ENCODE assay signal across 35 mouse cellular contexts in genomic region chrX:165344611-165345010, GRCm38 (mm10). TPM values are rescaled to one million over a fixed set of nuclear protein-coding genes. Genes with fewer than 3 reads are reported as not detected.
"Had no signal": no experiment of that assay in that cellular context is flagged by ENCODE, and none has a peak within 500 bp of the region (broad histone marks: within the 10 kb centered on the region; RNA-seq: fewer than 3 reads in every experiment).

No protein-coding gene starts in this region.

- H3K4me3 ChIP-seq: heart, adult 2 months; hindbrain, embryonic 10.5 days; hindbrain, embryonic 13.5 days; hindbrain, embryonic 15.5 days; intestine, embryonic 15.5 days; layer of hippocampus, adult 2 months; left cerebral cortex, adult 2 months; limb, embryonic 10.5 days; limb, embryonic 12.5 days; liver, embryonic 13.5 days; liver, embryonic 15.5 days had no signal

- H3K9ac ChIP-seq: hindbrain, embryonic 13.5 days; hindbrain, embryonic 15.5 days; intestine, embryonic 15.5 days; limb, embryonic 12.5 days; liver, embryonic 13.5 days; liver, embryonic 15.5 days; liver, postnatal 0 days had no signal

- ATAC-seq: inflammation-experienced regulatory T-cells, adult 6 months; intestine, embryonic 15.5 days; intestine, postnatal 0 days; liver, postnatal 0 days had no signal

- H3K36me3 ChIP-seq: hindbrain, embryonic 10.5 days; hindbrain, embryonic 13.5 days; hindbrain, embryonic 15.5 days; intestine, embryonic 15.5 days; limb, embryonic 10.5 days; limb, embryonic 12.5 days; liver, embryonic 13.5 days; liver, embryonic 15.5 days had no signal

- H3K27ac ChIP-seq: heart, adult 2 months; hindbrain, embryonic 10.5 days; hindbrain, embryonic 13.5 days; hindbrain, embryonic 15.5 days; intestine, embryonic 15.5 days; layer of hippocampus, adult 2 months; left cerebral cortex, adult 2 months; limb, embryonic 10.5 days; limb, embryonic 12.5 days; liver, embryonic 13.5 days; liver, embryonic 15.5 days had no signal

- H3K9me3 ChIP-seq: hindbrain, embryonic 10.5 days; hindbrain, embryonic 13.5 days; hindbrain, embryonic 15.5 days; intestine, embryonic 15.5 days; limb, embryonic 10.5 days; limb, embryonic 12.5 days; liver, embryonic 13.5 days; liver, embryonic 15.5 days had no signal

- H3K4me2 ChIP-seq: heart, embryonic 11.5 days; hindbrain, embryonic 13.5 days; hindbrain, embryonic 15.5 days; intestine, embryonic 15.5 days; limb, embryonic 12.5 days; liver, embryonic 11.5 days; liver, embryonic 13.5 days; liver, embryonic 15.5 days had no signal

- DNase-seq: gastrocnemius, postnatal 14 days; gastrocnemius, postnatal 36 days; heart, adult 11 months; heart, adult 2 months; heart, postnatal 10 days; heart, postnatal 4 days; kidney, adult 18-20 months; kidney, adult 8-10 months; kidney, postnatal 10 days; kidney, postnatal 25 days; kidney, postnatal 4 days; liver; liver, embryonic 13.5 days; liver, postnatal 0 days had no signal

- H3K27me3 ChIP-seq: hindbrain, embryonic 13.5 days; hindbrain, embryonic 15.5 days; intestine, embryonic 15.5 days; liver, embryonic 13.5 days; liver, embryonic 15.5 days had no signal

- H3K4me1 ChIP-seq: hindbrain, embryonic 10.5 days; hindbrain, embryonic 13.5 days; hindbrain, embryonic 15.5 days; intestine, embryonic 15.5 days; limb, embryonic 10.5 days; limb, embryonic 12.5 days; liver, embryonic 13.5 days; liver, embryonic 15.5 days had no signal

RNA-seq across cellular contexts. Expression of gene Glra2, which starts 17.4 kb away (rescaled TPM):
- total RNA-seq: gastrocnemius, adult 18-20 months; gastrocnemius, adult 8-10 months; gastrocnemius, postnatal 14 days; gastrocnemius, postnatal 36 days; heart, adult 2 months; heart, postnatal 10 days; heart, postnatal 25 days; heart, postnatal 4 days had no signal
- polyA plus RNA-seq: gonadal fat pad, adult 2 months; heart, adult 2 months; heart, embryonic 11.5 days; heart, embryonic 14.5 days; heart, embryonic 16.5 days; inflammation-experienced regulatory T-cells, adult 6 months; kidney, embryonic 14.5 days; kidney, embryonic 16.5 days; limb, embryonic 10.5 days; limb, embryonic 12.5 days; liver, embryonic 11.5 days; liver, embryonic 15.5 days; liver, postnatal 0 days had no signal
